Mouse (Mus musculus) CH12.LX (cell line): Measurements from ENCODE around the gene Ubap1. TPM values are rescaled to one million over a fixed set of nuclear protein-coding genes. Genes with fewer than 3 reads are reported as not detected.

ENCODE experiments used
- DNase-seq: peaks from one replicate; pipeline ENCODE4 v3.0.0-alpha.2; 2013; ENCODE audit errors: extremely low read depth
- H3K27ac ChIP-seq: 2 replicates; pipeline ENCODE4 v1.5.1; 2012; ENCODE audit warnings: low read depth, mild to moderate bottlenecking, control low read depth, moderate library complexity; ENCODE audit not compliant: insufficient read depth
- H3K27me3 ChIP-seq: replicated peaks from 2 replicates; pipeline ENCODE3; 2012; ENCODE audit warnings: inconsistent platforms
- H3K36me3 ChIP-seq, 2 experiments: replicated peaks in 1 of 2; 2 replicates each; pipeline versions ENCODE3 to v1.6.1; 2012; ENCODE audit warnings: inconsistent platforms in 1 of 2, low read length in 1 of 2, mild to moderate bottlenecking in 1 of 2, mixed read lengths in 1 of 2, moderate library complexity in 1 of 2; ENCODE audit not compliant: control insufficient read depth in 1 of 2, insufficient read depth in 1 of 2
- H3K4me1 ChIP-seq, 2 experiments: 2 replicates each; pipeline ENCODE4 v1.6.1; 2012; ENCODE audit warnings: inconsistent platforms in 1 of 2, moderate library complexity in 1 of 2; ENCODE audit not compliant: insufficient read depth in 2 of 2, control insufficient read depth in 1 of 2
- H3K4me2 ChIP-seq: 2 replicates; pipeline ENCODE4 v1.6.1; 2012; ENCODE audit warnings: low read depth, mild to moderate bottlenecking, control low read depth; ENCODE audit not compliant: poor library complexity, insufficient read depth, severe bottlenecking
- H3K4me3 ChIP-seq, 3 experiments: fragments of 150-350 bp in 1 of 3; sonication (generic) in 1 of 3; replicated peaks in 1 of 3; 2 replicates each; pipeline versions ENCODE3 to v1.5.1; 2011 to 2012; ENCODE audit warnings: low read depth in 2 of 3, low read length in 2 of 3, mild to moderate bottlenecking in 2 of 3, moderate library complexity in 2 of 3, control low read depth in 1 of 3, improper control_type of control experiment in 1 of 3, inconsistent platforms in 1 of 3, mixed read lengths in 1 of 3; ENCODE audit not compliant: poor library complexity in 1 of 3
- H3K79me2 ChIP-seq: replicated peaks from 2 replicates; pipeline ENCODE4 v1.6.1; 2012; ENCODE audit warnings: mild to moderate bottlenecking, moderate library complexity; ENCODE audit not compliant: control insufficient read depth, poor library complexity, insufficient read depth, severe bottlenecking; ENCODE audit errors: extremely low read depth
- H3K9ac ChIP-seq: 2 replicates; pipeline ENCODE4 v1.6.1; 2012; ENCODE audit warnings: low read depth, mild to moderate bottlenecking, control low read depth, moderate library complexity; ENCODE audit not compliant: insufficient read depth
- H3K9me3 ChIP-seq: replicated peaks from 2 replicates; pipeline ENCODE3; 2012; ENCODE audit warnings: low read length, inconsistent platforms, mixed read lengths
- BHLHE40 ChIP-seq: IDR thresholded peaks from 2 replicates; pipeline ENCODE4 v1.6.1; 2011; ENCODE audit warnings: mild to moderate bottlenecking, low read depth, low read length, improper control_type of control experiment
- CHD1 ChIP-seq: IDR thresholded peaks from 2 replicates; pipeline ENCODE4 v1.6.1; 2012; ENCODE audit warnings: low read depth, low read length, improper control_type of control experiment, inconsistent platforms
- CHD2 ChIP-seq: IDR thresholded peaks from 2 replicates; pipeline ENCODE4 v1.6.1; 2011; ENCODE audit warnings: low read length, improper control_type of control experiment
- CTCF ChIP-seq, 2 experiments: IDR thresholded peaks in 1 of 2; conservative IDR thresholded peaks in 1 of 2; 2 replicates each; pipeline ENCODE4 v1.5.1; 2011 to 2012; ENCODE audit warnings: low read depth in 2 of 2, low read length in 2 of 2, improper control_type of control experiment in 1 of 2, inconsistent platforms in 1 of 2, mild to moderate bottlenecking in 1 of 2, moderate library complexity in 1 of 2
- E2F4 ChIP-seq: IDR thresholded peaks from 2 replicates; pipeline ENCODE4 v1.6.1; 2011; ENCODE audit warnings: low read depth, low read length, improper control_type of control experiment; ENCODE audit not compliant: insufficient replicate concordance
- ELF1 ChIP-seq: IDR thresholded peaks from 2 replicates; pipeline ENCODE4 v1.6.1; 2014; ENCODE audit warnings: low read depth, mild to moderate bottlenecking, inconsistent platforms, low read length, improper control_type of control experiment
- EP300 ChIP-seq: IDR thresholded peaks from 2 replicates; pipeline ENCODE4 v1.6.1; 2011; ENCODE audit warnings: low read length, improper control_type of control experiment
- ETS1 ChIP-seq: conservative IDR thresholded peaks from 2 replicates; pipeline ENCODE4 v1.6.1; 2012; ENCODE audit warnings: low read depth, mild to moderate bottlenecking, inconsistent platforms, low read length, improper control_type of control experiment, moderate library complexity
- GABPA ChIP-seq: IDR thresholded peaks from 2 replicates; pipeline ENCODE4 v1.6.1; 2012; ENCODE audit warnings: low read depth, low read length, improper control_type of control experiment, inconsistent platforms; ENCODE audit not compliant: insufficient replicate concordance
- HCFC1 ChIP-seq: IDR thresholded peaks from 2 replicates; pipeline ENCODE4 v1.6.1; 2012; ENCODE audit warnings: low read depth, mild to moderate bottlenecking, inconsistent platforms, low read length, improper control_type of control experiment
- IRF4 ChIP-seq: IDR thresholded peaks from 2 replicates; pipeline ENCODE4 v1.6.1; 2014; ENCODE audit warnings: low read depth, mild to moderate bottlenecking, inconsistent platforms, low read length, improper control_type of control experiment
- JUN ChIP-seq: IDR thresholded peaks from 2 replicates; pipeline ENCODE4 v1.6.1; 2011; ENCODE audit warnings: low read depth, mild to moderate bottlenecking, low read length, improper control_type of control experiment, moderate library complexity; ENCODE audit not compliant: insufficient read depth
- JUND ChIP-seq: conservative IDR thresholded peaks from 2 replicates; pipeline ENCODE4 v1.6.1; 2011; ENCODE audit warnings: low read depth, low read length, improper control_type of control experiment
- KAT2A ChIP-seq: IDR thresholded peaks from 2 replicates; pipeline ENCODE4 v1.6.1; 2012; ENCODE audit warnings: low read length, improper control_type of control experiment, inconsistent platforms; ENCODE audit not compliant: insufficient replicate concordance
- MAFK ChIP-seq: IDR thresholded peaks from 2 replicates; pipeline ENCODE4 v1.6.1; 2011; ENCODE audit warnings: low read length, improper control_type of control experiment; ENCODE audit not compliant: insufficient replicate concordance
- MAX ChIP-seq: IDR thresholded peaks from 2 replicates; pipeline ENCODE4 v1.6.1; 2011; ENCODE audit warnings: low read length, improper control_type of control experiment
- MAZ ChIP-seq: IDR thresholded peaks from 2 replicates; pipeline ENCODE4 v1.6.1; 2012; ENCODE audit warnings: low read depth, mild to moderate bottlenecking, inconsistent platforms, low read length, improper control_type of control experiment, moderate library complexity
- MEF2A ChIP-seq: IDR thresholded peaks from 2 replicates; pipeline ENCODE4 v1.6.1; 2014; ENCODE audit warnings: low read depth, mild to moderate bottlenecking, inconsistent platforms, low read length, improper control_type of control experiment, borderline replicate concordance
- MXI1 ChIP-seq: IDR thresholded peaks from 2 replicates; pipeline ENCODE4 v1.6.1; 2011; ENCODE audit warnings: mild to moderate bottlenecking, low read depth, low read length, improper control_type of control experiment
- MYC ChIP-seq: IDR thresholded peaks from 2 replicates; pipeline ENCODE4 v1.6.1; 2011; ENCODE audit warnings: low read depth, mild to moderate bottlenecking, improper control_type of control experiment, low read length
- NELFE ChIP-seq: IDR thresholded peaks from 2 replicates; pipeline ENCODE4 v1.6.1; 2011; ENCODE audit warnings: low read depth, low read length, improper control_type of control experiment
- NRF1 ChIP-seq: IDR thresholded peaks from 2 replicates; pipeline ENCODE4 v1.6.1; 2014; ENCODE audit warnings: low read depth, mild to moderate bottlenecking, inconsistent platforms, low read length, improper control_type of control experiment, moderate library complexity
- PAX5 ChIP-seq: IDR thresholded peaks from 2 replicates; pipeline ENCODE4 v1.6.1; 2012; ENCODE audit warnings: low read length, inconsistent platforms, mixed read lengths
- POLR2A ChIP-seq: IDR thresholded peaks from 2 replicates; pipeline ENCODE4 v1.6.1; 2011; ENCODE audit warnings: low read depth, mild to moderate bottlenecking, improper control_type of control experiment, low read length
- POLR2AphosphoS2 ChIP-seq: IDR thresholded peaks from 2 replicates; pipeline ENCODE4 v1.6.1; 2011; ENCODE audit warnings: low read depth, low read length, improper control_type of control experiment
- RAD21 ChIP-seq: IDR thresholded peaks from 2 replicates; pipeline ENCODE4 v1.6.1; 2011; ENCODE audit warnings: low read depth, mild to moderate bottlenecking, low read length, improper control_type of control experiment, moderate library complexity
- RCOR1 ChIP-seq: conservative IDR thresholded peaks from 2 replicates; pipeline ENCODE4 v1.6.1; 2012; ENCODE audit warnings: low read depth, mild to moderate bottlenecking, inconsistent platforms, low read length, improper control_type of control experiment
- SIN3A ChIP-seq: IDR thresholded peaks from 2 replicates; pipeline ENCODE4 v1.6.1; 2012; ENCODE audit warnings: low read length, improper control_type of control experiment, inconsistent platforms
- SMC3 ChIP-seq: IDR thresholded peaks from 2 replicates; pipeline ENCODE4 v1.6.1; 2011; ENCODE audit warnings: low read depth, low read length, improper control_type of control experiment
- TBP ChIP-seq: conservative IDR thresholded peaks from 2 replicates; pipeline ENCODE4 v1.6.1; 2011; ENCODE audit warnings: low read depth, low read length, improper control_type of control experiment
- TCF12 ChIP-seq: IDR thresholded peaks from 2 replicates; pipeline ENCODE4 v1.6.1; 2014; ENCODE audit warnings: low read depth, mild to moderate bottlenecking, inconsistent platforms, low read length, improper control_type of control experiment
- UBTF ChIP-seq: IDR thresholded peaks from 2 replicates; pipeline ENCODE4 v1.6.1; 2012; ENCODE audit warnings: low read depth, mild to moderate bottlenecking, inconsistent platforms, low read length, improper control_type of control experiment, moderate library complexity
- USF1 ChIP-seq: IDR thresholded peaks from 2 replicates; pipeline ENCODE4 v1.6.1; 2014; ENCODE audit warnings: low read depth, mild to moderate bottlenecking, inconsistent platforms, low read length, improper control_type of control experiment
- USF2 ChIP-seq: conservative IDR thresholded peaks from 2 replicates; pipeline ENCODE4 v1.6.1; 2011; ENCODE audit warnings: low read depth, low read length, improper control_type of control experiment
- ZC3H11A ChIP-seq: IDR thresholded peaks from 2 replicates; pipeline ENCODE4 v1.6.1; 2012; ENCODE audit warnings: low read depth, mild to moderate bottlenecking, inconsistent platforms, low read length, improper control_type of control experiment
- ZKSCAN1 ChIP-seq: IDR thresholded peaks from 2 replicates; pipeline ENCODE4 v1.6.1; 2012; ENCODE audit warnings: low read depth, inconsistent platforms, low read length, improper control_type of control experiment, borderline replicate concordance
- ZMIZ1 ChIP-seq: IDR thresholded peaks from 2 replicates; pipeline ENCODE4 v1.6.1; 2012; ENCODE audit warnings: low read depth, mild to moderate bottlenecking, inconsistent platforms, low read length, improper control_type of control experiment
- ZNF384 ChIP-seq: IDR thresholded peaks from 2 replicates; pipeline ENCODE4 v1.6.1; 2012; ENCODE audit warnings: low read depth, low read length, improper control_type of control experiment, inconsistent platforms
- dilution Hi-C: fragments of 300-500 bp; cut with MboI; formaldehyde crosslinking; loops from 2 replicates; pipeline ENCODE4 v1.14.3; 2020; ENCODE audit warnings: low sequenced_read_pairs; ENCODE audit not compliant: extremely low pct_unique_long_range_greater_than_20kb, extremely low pct_ligation_motif_present
- in situ Hi-C: fragments of 300-500 bp; cut with MboI; formaldehyde crosslinking; loops from 3 replicates; pipeline ENCODE4 v1.14.3; 2019; ENCODE audit warnings: low sequenced_read_pairs, low pct_ligation_motif_present, low pct_unique_long_range_greater_than_20kb, mixed read lengths
- polyA plus RNA-seq: library from polyadenylated mRNA; unstranded; fragments of >175 nt; gene quantifications from 2 replicates; pipeline ENCODE4 v1.2.1, GENCODE M21; 2012; ENCODE audit warnings: low read depth; ENCODE audit not compliant: insufficient read length
- total RNA-seq, 2 experiments: library from RNA; depleted of rRNA; stranded (reverse); fragments of 300-350 nt in 1 of 2; fragments of >200 nt in 1 of 2; gene quantifications; 2 replicates each; pipeline ENCODE4 v1.2.3; 2012 to 2014

Ubap1 gene
- total and polyA plus RNA-seq, 3 experiments: 11.5 to 22.3 (median 17.5) TPM

GRCm38 (mm10) chr4:41377567-41377966, 28.8 kb downstream of the Ubap1 start:
- H3K9ac ChIP-seq: no peak overlapping the region
- DNase-seq: peak; percentile 80
- no peaks in the 10 kb centered on the region for H3K27me3 ChIP-seq
- dilution Hi-C loops: no loop called here
- peak overlapping the region; percentile 35 for H3K4me2 ChIP-seq
- in situ Hi-C loops: loop anchor here (5.0 kb wide), 1 partner anchor 75 kb away; no protein-coding TSS in a partner anchor
- H3K79me2 ChIP-seq: peaks cover 8% of the 10 kb centered on the region
- peaks cover 41 to 79% of the 10 kb centered on the region in 2 experiments for H3K36me3 ChIP-seq
- H3K27ac ChIP-seq: peak overlapping the region; percentile 70
- H3K4me3 ChIP-seq: no peak overlapping the region
- peaks cover 10 to 22% of the 10 kb centered on the region in 2 experiments; a peak in 3 of 4 replicates for H3K4me1 ChIP-seq
- H3K9me3 ChIP-seq: no peaks in the 10 kb centered on the region
- peak; percentile 59; the same call in 1 of the 2 replicates for TF ChIP-seq MYC
- peak; percentile 30; the same call in 1 of the 2 replicates for TF ChIP-seq HCFC1
- TF ChIP-seq MEF2A: no peak
- TF ChIP-seq TCF12: no peak
- TF ChIP-seq EP300: peak; percentile 86
- peak; percentile 25; the same call in 1 of the 2 replicates for TF ChIP-seq MAX
- peak; percentile 52; the same call in 1 of the 2 replicates for TF ChIP-seq SIN3A
- TF ChIP-seq ZNF384: no peak
- TF ChIP-seq POLR2AphosphoS2: no peak
- no peak for TF ChIP-seq KAT2A
- TF ChIP-seq IRF4: peak; percentile 90
- TF ChIP-seq MAFK: no peak
- TF ChIP-seq BHLHE40: peak; percentile 92
- no peak for TF ChIP-seq USF1
- no peak for TF ChIP-seq CTCF (conservative IDR thresholded peaks at IDR 0.05 in 1 of 2, IDR thresholded peaks at IDR 0.05 in 1 of 2; ENCODE audit: low read depth in 2 of 2, low read length in 2 of 2)
- no peak for TF ChIP-seq JUN
- TF ChIP-seq ZKSCAN1: no peak
- peak; percentile 43; the same call in 1 of the 2 replicates for TF ChIP-seq MXI1
- no peak for TF ChIP-seq POLR2A
- TF ChIP-seq NELFE: no peak
- no peak for TF ChIP-seq GABPA
- TF ChIP-seq ZC3H11A: no peak
- TF ChIP-seq CHD2: no peak
- no peak for TF ChIP-seq UBTF
- no peak for TF ChIP-seq MAZ
- TF ChIP-seq NRF1: no peak
- TF ChIP-seq RCOR1: no peak
- no peak for TF ChIP-seq SMC3
- no peak for TF ChIP-seq ZMIZ1
- TF ChIP-seq E2F4: no peak
- peak; percentile 73 for TF ChIP-seq ETS1
- no peak for TF ChIP-seq PAX5
- no peak for TF ChIP-seq JUND
- no peak for TF ChIP-seq ELF1
- no peak for TF ChIP-seq RAD21
- no peak for TF ChIP-seq CHD1
- no peak for TF ChIP-seq TBP
- no peak for TF ChIP-seq USF2
